Mouse (Mus musculus): ENCODE measurements around the gene Ndufaf2.

GRCm38 (mm10) chr13:108184743-108185255 is 26.4 kb upstream of the Ndufaf2 start:
- TF ChIP-seq CTCF (IDR thresholded peaks at IDR 0.05; ENCODE audit: low read depth, low read length), result no peak
- TF ChIP-seq POLR2A (IDR thresholded peaks at IDR 0.05; ENCODE audit: borderline replicate concordance, low read depth, low read length), result no peak

All from bone marrow macrophage, adult 2 months (primary cell).